In the genomic region with DNA sequence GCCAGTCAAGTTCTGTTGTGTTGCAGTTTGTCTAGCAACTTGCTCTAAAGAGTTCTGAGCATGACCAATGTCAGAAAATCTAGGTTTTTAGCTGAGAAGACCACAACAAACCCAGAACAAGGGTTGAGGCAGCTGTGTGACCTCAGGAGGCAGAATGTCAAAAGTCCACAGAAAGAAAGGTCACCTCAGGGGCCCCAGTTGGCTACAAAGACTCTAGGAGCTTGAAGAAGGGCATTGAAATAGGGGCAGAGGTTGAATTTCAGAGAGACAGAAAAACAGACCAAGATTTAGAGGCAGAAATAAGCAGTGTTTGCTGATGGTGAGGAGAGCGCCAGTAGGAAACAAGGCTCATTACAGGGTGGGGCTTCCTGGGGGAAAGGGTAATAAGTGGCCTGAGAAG, we compare ENCODE assay signal across 17 mouse cellular contexts.
A peak's percentile ranks its signal among the peaks of the same experiment; 100 is the strongest.
DNase-seq lines count a peak whose midpoint lies in the region; ATAC-seq lines count a peak whose summit lies in the region.
"Had no signal": no experiment of that assay in that cellular context is flagged by ENCODE, and none has a peak within 500 bp of the region (broad histone marks: within the 10 kb centered on the region; RNA-seq: fewer than 3 reads in every experiment).

No protein-coding gene starts in this region.

- H3K27me3 ChIP-seq in hindbrain, embryonic 10.5 days (ENCODE audit: insufficient read depth, poor library complexity, severe bottlenecking), result peaks cover 5% of the 10 kb centered on the region; the same call in 1 of the 2 replicates
- H3K27me3 ChIP-seq in hindbrain, embryonic 13.5 days, result peaks cover 13% of the 10 kb centered on the region
- H3K27me3 ChIP-seq: forebrain, embryonic 13.5 days; hindbrain, embryonic 15.5 days had no signal

- WGBS in hindbrain, embryonic 10.5 days, result 24% methylated on average over 1 of the region's 1 CpGs
- 30% methylated on average over 1 of the region's 1 CpGs for WGBS in hindbrain, embryonic 13.5 days

- H3K9me3 ChIP-seq in hindbrain, embryonic 10.5 days, result no peaks in the 10 kb centered on the region
- H3K9me3 ChIP-seq in hindbrain, embryonic 13.5 days, result no peaks in the 10 kb centered on the region
- H3K9me3 ChIP-seq: forebrain, embryonic 10.5 days; forebrain, embryonic 13.5 days; hindbrain, embryonic 15.5 days had no signal

- H3K36me3 ChIP-seq in hindbrain, embryonic 10.5 days, result no peaks in the 10 kb centered on the region
- no peaks in the 10 kb centered on the region for H3K36me3 ChIP-seq in hindbrain, embryonic 13.5 days
- H3K36me3 ChIP-seq: forebrain, embryonic 10.5 days; hindbrain, embryonic 15.5 days had no signal

- H3K4me1 ChIP-seq in hindbrain, embryonic 10.5 days (replicated peaks), result peaks cover 32% of the 10 kb centered on the region
- H3K4me1 ChIP-seq in hindbrain, embryonic 13.5 days (replicated peaks), result peaks cover 28% of the 10 kb centered on the region

- ATAC-seq in hindbrain, embryonic 13.5 days (ENCODE audit: low FRiP score), result no peak
- ATAC-seq: CD4-positive, CD25-positive, alpha-beta regulatory T cell, adult 4 months; forebrain, embryonic 13.5 days; forebrain, embryonic 16.5 days; intestine, postnatal 0 days had no signal

- H3K4me3 ChIP-seq in hindbrain, embryonic 10.5 days, result no peak overlapping the region
- no peak overlapping the region for H3K4me3 ChIP-seq in hindbrain, embryonic 13.5 days
- H3K4me3 ChIP-seq: forebrain, embryonic 10.5 days; forebrain, embryonic 13.5 days; gastrocnemius, adult 2 months; hindbrain, embryonic 15.5 days had no signal

- H3K9ac ChIP-seq in hindbrain, embryonic 13.5 days, result no peak overlapping the region
- H3K9ac ChIP-seq: forebrain, embryonic 13.5 days; hindbrain, embryonic 15.5 days had no signal

- DNase-seq in hindbrain, embryonic 10.5 days (ENCODE audit: low spot score), result peak; percentile 60
- peak; percentile 5 for DNase-seq in testis, postnatal 10 days (ENCODE audit: low spot score)
- no peak for DNase-seq in testis, postnatal 14 days (ENCODE audit: low spot score)
- DNase-seq in embryo, embryonic 11 days, result peak; percentile 34
- DNase-seq in yolk sac, embryonic 10.5 days (ENCODE audit: low spot score), result peak; percentile 13
- DNase-seq in cerebellum, adult 11-12 months, result no peak
- DNase-seq in frontal cortex, adult 2 months (ENCODE audit: extremely low spot score in 1 of 2, low spot score in 1 of 2), result no peak
- DNase-seq: cerebellum, adult 9-11 months; gastrocnemius, adult 2 months; gastrocnemius, postnatal 14 days had no signal

- H3K4me2 ChIP-seq in hindbrain, embryonic 13.5 days, result no peak overlapping the region
- H3K4me2 ChIP-seq: forebrain, embryonic 13.5 days; hindbrain, embryonic 15.5 days had no signal

- peak overlapping the region; percentile 63; the same call in 1 of the 2 replicates for H3K27ac ChIP-seq in hindbrain, embryonic 10.5 days
- H3K27ac ChIP-seq in hindbrain, embryonic 13.5 days, result no peak overlapping the region
- H3K27ac ChIP-seq: forebrain, embryonic 10.5 days; forebrain, embryonic 13.5 days; gastrocnemius, adult 2 months; hindbrain, embryonic 15.5 days had no signal

Comparison
In these comparisons a context has a peak if more than half of its experiments do, and no peak if none do; other contexts are left out.
1. DNase-seq: peak in hindbrain, embryonic 10.5 days (single experiment), testis, postnatal 10 days (single experiment), embryo, embryonic 11 days (single experiment) and yolk sac, embryonic 10.5 days (single experiment); none in testis, postnatal 14 days (single experiment), cerebellum, adult 11-12 months (single experiment) and frontal cortex, adult 2 months (0 of 2).